Mouse (Mus musculus): ENCODE data around the gene Pcsk5. TPM values are rescaled to one million over a fixed set of nuclear protein-coding genes. Genes with fewer than 3 reads are reported as not detected.

Gene Pcsk5
- total and polyA plus RNA-seq, 3 experiments, result not detected

- Histone ChIP-seq H3K27me3 (replicated peaks) (no peaks in the 10 kb centered on the region), H3K79me2 (replicated peaks; ENCODE audit: control insufficient read depth, extremely low read depth, insufficient read depth, poor library complexity, severe bottlenecking) (no peaks in the 10 kb centered on the region), H3K9ac (ENCODE audit: insufficient read depth, low read depth) (no peak overlapping the region), H3K9me3 (replicated peaks; ENCODE audit: low read length) (no peaks in the 10 kb centered on the region), H3K4me2 (ENCODE audit: insufficient read depth, low read depth, poor library complexity, severe bottlenecking) (no peak overlapping the region), H3K4me3 (replicated peaks in 1 of 3; ENCODE audit: low read depth in 2 of 3, low read length in 2 of 3, poor library complexity in 1 of 3) (no peak overlapping the region), H3K4me1 (ENCODE audit: control insufficient read depth in 1 of 2, insufficient read depth in 2 of 2) (no peaks in the 10 kb centered on the region), H3K36me3 (replicated peaks in 1 of 2; ENCODE audit: control insufficient read depth in 1 of 2, insufficient read depth in 1 of 2, low read length in 1 of 2) (no peaks in the 10 kb centered on the region), H3K27ac (ENCODE audit: insufficient read depth, low read depth) (no peak overlapping the region)
- dilution Hi-C loops (cut with MboI; ENCODE audit: extremely low pct_ligation_motif_present, extremely low pct_unique_long_range_greater_than_20kb, low sequenced_read_pairs), result no loop called here
- TF ChIP-seq ETS1 (conservative IDR thresholded peaks at IDR 0.05; ENCODE audit: low read depth, low read length) (no peak), E2F4 (IDR thresholded peaks at IDR 0.05; ENCODE audit: insufficient replicate concordance, low read depth, low read length) (no peak), SMC3 (IDR thresholded peaks at IDR 0.05; ENCODE audit: low read depth, low read length) (no peak), KAT2A (IDR thresholded peaks at IDR 0.05; ENCODE audit: insufficient replicate concordance, low read length) (no peak), UBTF (IDR thresholded peaks at IDR 0.05; ENCODE audit: low read depth, low read length) (no peak), POLR2A (IDR thresholded peaks at IDR 0.05; ENCODE audit: low read depth, low read length) (no peak)
- in situ Hi-C loops (cut with MboI; ENCODE audit: low pct_ligation_motif_present, low pct_unique_long_range_greater_than_20kb, low sequenced_read_pairs), result no loop called here
- DNase-seq (ENCODE audit: extremely low read depth), result no peak
Observed at GRCm38 (mm10) chr19:17514456-17514855, 323.0 kb downstream of the Pcsk5 start.

GRCm38 (mm10) chr19:17511283-17511682, 326.1 kb downstream of the Pcsk5 start:
- dilution Hi-C loops (cut with MboI; ENCODE audit: extremely low pct_ligation_motif_present, extremely low pct_unique_long_range_greater_than_20kb, low sequenced_read_pairs), result no loop called here

GRCm38 (mm10) chr19:17504212-17504611, 333.2 kb downstream of the Pcsk5 start:
- no peaks in the 10 kb centered on the region for H3K36me3 ChIP-seq (replicated peaks in 1 of 2; ENCODE audit: control insufficient read depth in 1 of 2, insufficient read depth in 1 of 2, low read length in 1 of 2)
- H3K27ac ChIP-seq (ENCODE audit: insufficient read depth, low read depth), result no peak overlapping the region
- no peaks in the 10 kb centered on the region for H3K79me2 ChIP-seq (replicated peaks; ENCODE audit: control insufficient read depth, extremely low read depth, insufficient read depth, poor library complexity, severe bottlenecking)
- no peak overlapping the region for H3K4me3 ChIP-seq (replicated peaks in 1 of 3; ENCODE audit: low read depth in 2 of 3, low read length in 2 of 3, poor library complexity in 1 of 3)
- no peak overlapping the region for H3K4me2 ChIP-seq (ENCODE audit: insufficient read depth, low read depth, poor library complexity, severe bottlenecking)
- dilution Hi-C loops (cut with MboI; ENCODE audit: extremely low pct_ligation_motif_present, extremely low pct_unique_long_range_greater_than_20kb, low sequenced_read_pairs) (no loop called here), in situ Hi-C loops (cut with MboI; ENCODE audit: low pct_ligation_motif_present, low pct_unique_long_range_greater_than_20kb, low sequenced_read_pairs) (no loop called here)
- no peak for TF ChIP-seq ELF1 (IDR thresholded peaks at IDR 0.05; ENCODE audit: low read depth, low read length)
- TF ChIP-seq CHD2 (IDR thresholded peaks at IDR 0.05; ENCODE audit: low read length), result no peak
- no peak for TF ChIP-seq BHLHE40 (IDR thresholded peaks at IDR 0.05; ENCODE audit: low read depth, low read length)
- TF ChIP-seq JUN (IDR thresholded peaks at IDR 0.05; ENCODE audit: insufficient read depth, low read depth, low read length), result no peak
- no peak for TF ChIP-seq IRF4 (IDR thresholded peaks at IDR 0.05; ENCODE audit: low read depth, low read length)
- no peak for TF ChIP-seq HCFC1 (IDR thresholded peaks at IDR 0.05; ENCODE audit: low read depth, low read length)
- TF ChIP-seq SIN3A (IDR thresholded peaks at IDR 0.05; ENCODE audit: low read length), result no peak
- H3K9me3 ChIP-seq (replicated peaks; ENCODE audit: low read length), result no peaks in the 10 kb centered on the region
- H3K4me1 ChIP-seq (ENCODE audit: control insufficient read depth in 1 of 2, insufficient read depth in 2 of 2), result no peaks in the 10 kb centered on the region
- no peaks in the 10 kb centered on the region for H3K27me3 ChIP-seq (replicated peaks)
- no peak overlapping the region for H3K9ac ChIP-seq (ENCODE audit: insufficient read depth, low read depth)
- DNase-seq (ENCODE audit: extremely low read depth), result no peak

More at GRCm38 (mm10) chr19:17511283-17511682, 326.1 kb downstream of the Pcsk5 start:
- Histone ChIP-seq H3K36me3 (replicated peaks in 1 of 2; ENCODE audit: control insufficient read depth in 1 of 2, insufficient read depth in 1 of 2, low read length in 1 of 2) (no peaks in the 10 kb centered on the region), H3K9me3 (replicated peaks; ENCODE audit: low read length) (no peaks in the 10 kb centered on the region), H3K79me2 (replicated peaks; ENCODE audit: control insufficient read depth, extremely low read depth, insufficient read depth, poor library complexity, severe bottlenecking) (no peaks in the 10 kb centered on the region), H3K4me3 (replicated peaks in 1 of 3; ENCODE audit: low read depth in 2 of 3, low read length in 2 of 3, poor library complexity in 1 of 3) (no peak overlapping the region), H3K27me3 (replicated peaks) (no peaks in the 10 kb centered on the region), H3K9ac (ENCODE audit: insufficient read depth, low read depth) (no peak overlapping the region), H3K4me2 (ENCODE audit: insufficient read depth, low read depth, poor library complexity, severe bottlenecking) (no peak overlapping the region), H3K4me1 (ENCODE audit: control insufficient read depth in 1 of 2, insufficient read depth in 2 of 2) (no peaks in the 10 kb centered on the region), H3K27ac (ENCODE audit: insufficient read depth, low read depth) (no peak overlapping the region)
- no peak for DNase-seq (ENCODE audit: extremely low read depth)
- in situ Hi-C loops (cut with MboI; ENCODE audit: low pct_ligation_motif_present, low pct_unique_long_range_greater_than_20kb, low sequenced_read_pairs), result no loop called here
- no peak for TF ChIP-seq NRF1 (IDR thresholded peaks at IDR 0.05; ENCODE audit: low read depth, low read length)
- no peak for TF ChIP-seq PAX5 (IDR thresholded peaks at IDR 0.05; ENCODE audit: low read length)
- no peak for TF ChIP-seq POLR2A (IDR thresholded peaks at IDR 0.05; ENCODE audit: low read depth, low read length)
- TF ChIP-seq CHD1 (IDR thresholded peaks at IDR 0.05; ENCODE audit: low read depth, low read length), result no peak
- no peak for TF ChIP-seq JUN (IDR thresholded peaks at IDR 0.05; ENCODE audit: insufficient read depth, low read depth, low read length)
- TF ChIP-seq MEF2A (IDR thresholded peaks at IDR 0.05; ENCODE audit: borderline replicate concordance, low read depth, low read length), result no peak
